Mouse (Mus musculus) MEL (cell line): Measurements from ENCODE around the gene Gm17190.

Source experiments
- CHD1 ChIP-seq: IDR thresholded peaks from 2 replicates; pipeline ENCODE4 v1.6.1; 2012; ENCODE audit warnings: low read depth, mild to moderate bottlenecking, inconsistent platforms, low read length, improper control_type of control experiment
- E2F4 ChIP-seq: IDR thresholded peaks from 2 replicates; pipeline ENCODE4 v1.6.1; 2011; ENCODE audit warnings: low read depth, low read length, improper control_type of control experiment, borderline replicate concordance
- ETS1 ChIP-seq: IDR thresholded peaks from 2 replicates; pipeline ENCODE4 v1.6.1; 2012; ENCODE audit warnings: low read depth, mild to moderate bottlenecking, inconsistent platforms, low read length, improper control_type of control experiment, moderate library complexity
- MYC ChIP-seq: IDR thresholded peaks from 2 replicates; pipeline ENCODE4 v1.6.1; 2011; ENCODE audit warnings: low read depth, mild to moderate bottlenecking, low read length, improper control_type of control experiment, moderate library complexity
- POLR2A ChIP-seq, 2 experiments: IDR thresholded peaks; 2 replicates each; pipeline ENCODE4 v1.6.1; 2011 to 2012; ENCODE audit warnings: low read length in 2 of 2, mild to moderate bottlenecking in 2 of 2, control low read depth in 1 of 2, improper control_type of control experiment in 1 of 2, low read depth in 1 of 2, moderate library complexity in 1 of 2; ENCODE audit not compliant: control insufficient read depth in 1 of 2, insufficient read depth in 1 of 2, poor library complexity in 1 of 2
- RCOR1 ChIP-seq: IDR thresholded peaks from 2 replicates; pipeline ENCODE4 v1.6.1; 2012; ENCODE audit warnings: low read depth, mild to moderate bottlenecking, inconsistent platforms, low read length, improper control_type of control experiment
- UBTF ChIP-seq: IDR thresholded peaks from 2 replicates; pipeline ENCODE4 v1.6.1; 2012; ENCODE audit warnings: low read depth, mild to moderate bottlenecking, inconsistent platforms, low read length, improper control_type of control experiment, moderate library complexity, borderline replicate concordance; ENCODE audit not compliant: insufficient read depth

GRCm38 (mm10) chr13:96131911-96132310, 50.1 kb downstream of the Gm17190 start:
- no peak for TF ChIP-seq POLR2A (IDR thresholded peaks at IDR 0.05; ENCODE audit: control insufficient read depth in 1 of 2, insufficient read depth in 1 of 2, low read depth in 1 of 2, low read length in 2 of 2, poor library complexity in 1 of 2)
- TF ChIP-seq CHD1: no peak
- no peak for TF ChIP-seq ETS1
- no peak for TF ChIP-seq MYC
- TF ChIP-seq RCOR1: no peak
- TF ChIP-seq UBTF: no peak
- no peak for TF ChIP-seq E2F4
